Mouse (Mus musculus) hindbrain, embryonic 13.5 days (tissue): ENCODE data around the gene Prim1. TPM values are rescaled to one million over a fixed set of nuclear protein-coding genes. Genes with fewer than 3 reads are reported as not detected.

Experiments used
- ATAC-seq: fragments of 200-750 bp; cut with Nextera tagmentation; 2 replicates; pipeline ENCODE4 v1.8.0; 2017; ENCODE audit warnings: moderate TSS enrichment; ENCODE audit not compliant: low FRiP score
- H3K27ac ChIP-seq: fragments of 300-500 bp; sonication (generic); 2 replicates; pipeline ENCODE4 v1.5.1; 2015; ENCODE audit warnings: inconsistent platforms, mild to moderate bottlenecking, moderate library complexity
- H3K27me3 ChIP-seq: fragments of 300-500 bp; sonication (generic); 2 replicates; pipeline ENCODE4 v1.6.1; 2015; ENCODE audit warnings: mild to moderate bottlenecking, inconsistent platforms
- H3K36me3 ChIP-seq: fragments of 300-500 bp; sonication (generic); 2 replicates; pipeline ENCODE4 v1.6.1; 2015; ENCODE audit warnings: mild to moderate bottlenecking, inconsistent platforms
- H3K4me1 ChIP-seq: fragments of 300-500 bp; sonication (generic); replicated peaks from 2 replicates; pipeline ENCODE4 v1.6.1; 2015; ENCODE audit warnings: inconsistent platforms
- H3K4me2 ChIP-seq: fragments of 300-500 bp; sonication (generic); 2 replicates; pipeline ENCODE4 v1.6.1; 2015; ENCODE audit warnings: inconsistent platforms, mild to moderate bottlenecking, moderate library complexity
- H3K4me3 ChIP-seq: fragments of 300-500 bp; sonication (generic); 2 replicates; pipeline ENCODE4 v1.5.1; 2015; ENCODE audit warnings: mild to moderate bottlenecking, inconsistent platforms
- H3K9ac ChIP-seq: fragments of 300-500 bp; sonication (generic); 2 replicates; pipeline ENCODE4 v1.6.1; 2015; ENCODE audit warnings: mild to moderate bottlenecking, inconsistent platforms
- H3K9me3 ChIP-seq: fragments of 300-500 bp; sonication (generic); 2 replicates; pipeline ENCODE4 v1.6.1; 2016; ENCODE audit warnings: inconsistent platforms
- WGBS: fragments of 180-500 bp; shearing (Covaris S2); methylation state at CpG from one replicate; pipeline ENCODE4 v1.1.7; 2015; 5-methylcytosine and 5-hydroxymethylcytosine counted together
- polyA plus RNA-seq: library from polyadenylated mRNA; unstranded; fragments of >200 nt; fragmentation: Nextera tagmentation; extraction: Ambion mirVana; gene quantifications from 2 replicates; pipeline ENCODE4 v1.2.1, GENCODE M21; 2015

The Prim1 gene
- polyA plus RNA-seq, 1 experiment from 2014 or later, result 33.9 TPM

DNA sequence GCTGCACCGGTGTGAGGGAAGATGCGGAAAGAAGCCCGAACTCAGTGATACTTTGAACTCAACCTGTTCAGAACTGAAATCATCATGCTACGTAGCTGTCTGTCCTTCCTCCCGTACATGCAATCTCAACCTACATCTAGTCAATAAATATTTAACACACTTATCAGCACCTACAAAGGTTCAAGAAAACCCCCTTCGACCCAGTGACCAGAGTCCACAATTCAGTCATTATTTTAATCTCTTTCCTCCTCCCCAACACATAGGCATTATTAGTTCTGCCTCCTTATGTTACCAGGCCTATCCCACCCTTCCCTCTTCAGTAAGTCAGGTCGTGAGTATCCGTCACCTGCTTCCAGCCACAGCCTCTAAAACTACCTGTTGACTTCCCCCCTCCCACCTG lies 9.5 kb upstream of the Prim1 start:
- H3K27ac ChIP-seq, result no peak overlapping the region
- ATAC-seq, result no peak
- H3K27me3 ChIP-seq, result no peaks in the 10 kb centered on the region
- no peak overlapping the region for H3K4me3 ChIP-seq
- no peak overlapping the region for H3K9ac ChIP-seq
- 91% methylated on average over 8 of the region's 8 CpGs for WGBS
- H3K36me3 ChIP-seq, result no peaks in the 10 kb centered on the region
- H3K4me2 ChIP-seq, result no peak overlapping the region
- H3K4me1 ChIP-seq, result no peaks in the 10 kb centered on the region
- H3K9me3 ChIP-seq, result no peaks in the 10 kb centered on the region

DNA sequence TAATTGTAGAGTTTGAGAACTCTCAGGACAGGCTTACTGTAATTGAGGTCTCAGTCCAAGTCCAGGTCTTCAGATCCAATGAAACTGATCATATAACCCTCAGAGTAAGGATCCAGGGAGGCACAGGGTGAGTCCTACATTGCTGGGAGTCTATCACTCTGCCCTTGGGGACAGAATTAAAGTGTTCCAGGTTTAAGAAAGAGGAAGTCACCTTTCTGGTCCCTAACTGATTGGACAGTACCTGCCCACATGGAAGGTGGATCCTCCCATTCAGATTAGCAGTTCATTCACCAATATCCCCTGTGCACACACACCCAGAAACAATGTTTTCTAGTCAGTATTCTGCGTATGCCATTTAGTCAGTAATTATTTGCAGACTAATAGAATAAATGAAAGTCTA lies 7.5 kb upstream of the Prim1 start, which contains the start of gene Hsd17b6:
Gene Hsd17b6, minus strand, starts transcription at position 166 of the 400 bp plus-strand sequence.
- no peaks in the 10 kb centered on the region for H3K9me3 ChIP-seq
- H3K36me3 ChIP-seq, result no peaks in the 10 kb centered on the region
- H3K4me3 ChIP-seq, result no peak within 1 kb of the TSS
- WGBS, result 88% methylated on average over 1 of the region's 1 CpGs
- H3K27me3 ChIP-seq, result no peaks in the 10 kb centered on the region
- H3K4me1 ChIP-seq, result no peaks in the 10 kb centered on the region
- no peak for ATAC-seq
- no peak within 1 kb of the TSS for H3K27ac ChIP-seq
- H3K9ac ChIP-seq, result 0 out of 2 replicates have a peak within 1 kb of the TSS, but pooled peaks have one; percentile 5
- no peak within 1 kb of the TSS for H3K4me2 ChIP-seq

DNA sequence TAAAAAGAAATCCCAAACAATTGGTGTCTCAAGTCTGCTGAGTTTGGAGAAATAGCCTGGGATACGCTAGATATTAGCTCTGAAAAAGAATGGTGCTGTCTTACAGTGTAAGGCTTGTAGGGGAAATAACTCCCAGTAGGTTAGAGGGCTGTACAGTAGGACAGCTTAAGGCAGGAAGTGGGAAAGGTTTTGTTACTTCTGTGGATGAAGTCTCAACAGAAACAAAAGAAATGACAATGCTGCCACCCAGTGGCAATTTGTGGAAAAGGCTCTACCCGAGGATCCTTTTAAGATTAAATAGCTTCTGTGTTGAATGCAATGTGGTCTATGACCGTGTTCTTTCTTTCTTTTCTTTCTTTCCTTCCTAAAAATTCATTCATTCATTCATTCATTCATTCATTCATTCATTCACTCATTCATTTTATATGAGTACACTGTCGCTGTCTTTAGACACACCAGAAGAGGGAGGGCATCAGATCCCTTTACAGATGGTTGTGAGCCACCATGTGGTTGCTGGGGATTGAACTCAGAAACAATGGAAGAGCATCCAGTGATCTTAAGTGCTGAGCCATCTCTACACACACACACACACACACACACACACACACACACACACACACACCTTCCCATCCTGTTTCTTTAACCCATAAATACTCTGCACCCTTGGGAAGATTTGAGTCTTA lies 6.6 kb upstream of the Prim1 start:
- Histone ChIP-seq H3K4me3 (no peak overlapping the region), H3K27ac (no peak overlapping the region), H3K9me3 (no peaks in the 10 kb centered on the region), H3K36me3 (no peaks in the 10 kb centered on the region), H3K4me2 (no peak overlapping the region), H3K4me1 (no peaks in the 10 kb centered on the region), H3K27me3 (no peaks in the 10 kb centered on the region), H3K9ac (no peak overlapping the region)
- peak; percentile 65; the same call in 1 of the 2 replicates for ATAC-seq
- 9% methylated on average over 4 of the region's 4 CpGs for WGBS

DNA sequence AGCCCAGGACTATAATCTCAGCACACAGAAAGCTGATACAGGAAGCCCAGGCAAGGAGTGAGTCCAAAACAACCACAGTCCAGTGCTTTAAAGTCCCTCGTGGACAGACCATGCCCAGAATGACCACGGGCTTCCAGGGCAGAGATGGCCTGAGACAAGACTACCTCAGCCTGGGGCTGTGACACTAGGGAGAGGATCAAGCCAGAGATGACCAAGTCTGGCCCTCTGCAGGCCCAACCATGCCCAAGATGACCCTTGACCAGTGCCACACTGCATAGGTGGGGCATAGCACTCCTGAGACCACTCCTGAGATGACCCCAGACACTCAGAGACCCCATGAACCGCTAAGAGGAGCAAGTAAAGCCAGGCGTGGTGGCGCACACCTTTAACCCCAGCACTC lies 5.2 kb upstream of the Prim1 start:
- ATAC-seq, result no peak
- no peaks in the 10 kb centered on the region for H3K9me3 ChIP-seq
- 88% methylated on average over 5 of the region's 5 CpGs for WGBS

DNA sequence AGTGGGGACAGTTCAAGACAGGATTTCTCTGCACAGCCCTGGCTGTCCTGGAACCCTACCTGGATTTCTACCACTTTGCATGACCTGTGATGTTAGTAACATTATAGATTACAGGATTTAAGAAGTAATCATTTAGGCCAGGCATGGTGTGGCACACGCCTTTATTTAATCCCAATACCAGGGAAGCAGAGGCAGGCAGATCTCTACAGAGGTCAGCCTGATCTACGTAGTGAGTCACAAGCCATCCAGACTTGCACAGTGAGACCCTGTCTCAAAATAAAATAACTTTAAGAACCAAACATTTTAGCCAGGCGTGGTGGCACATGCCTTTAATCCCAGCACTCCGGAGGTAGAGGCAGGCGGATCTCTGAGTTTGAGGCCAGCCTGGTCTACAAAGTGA lies 7.2 kb downstream of the Prim1 start:
- Histone ChIP-seq H3K36me3 (peaks cover 62% of the 10 kb centered on the region), H3K9ac (no peak overlapping the region), H3K4me1 (no peaks in the 10 kb centered on the region), H3K27me3 (no peaks in the 10 kb centered on the region), H3K9me3 (no peaks in the 10 kb centered on the region), H3K4me3 (no peak overlapping the region), H3K4me2 (no peak overlapping the region), H3K27ac (no peak overlapping the region)
- no peak for ATAC-seq
- WGBS, result 98% methylated on average over 5 of the region's 5 CpGs

More for the DNA sequence above, 5.2 kb upstream of the Prim1 start:
- Histone ChIP-seq H3K4me3 (no peak overlapping the region), H3K4me2 (no peak overlapping the region), H3K4me1 (no peaks in the 10 kb centered on the region), H3K9ac (no peak overlapping the region), H3K27me3 (no peaks in the 10 kb centered on the region), H3K36me3 (no peaks in the 10 kb centered on the region), H3K27ac (no peak overlapping the region)

DNA sequence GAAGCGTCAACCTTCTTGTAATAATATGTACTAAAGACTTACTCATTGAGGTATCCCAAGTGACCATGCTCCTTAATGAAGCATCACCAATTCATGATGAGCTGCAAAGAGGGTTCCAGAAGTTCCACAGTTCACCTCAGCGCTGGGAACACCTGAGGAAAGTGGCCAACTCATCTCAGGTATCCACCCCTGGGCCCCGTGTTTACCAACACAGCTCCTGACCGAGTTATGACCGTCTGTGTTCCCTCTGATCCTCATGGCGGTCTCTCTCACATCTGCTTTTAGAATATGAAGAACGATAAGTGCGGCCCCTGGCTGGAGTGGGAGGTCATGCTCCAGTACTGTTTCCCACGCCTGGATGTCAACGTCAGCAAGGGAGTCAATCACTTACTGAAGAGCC lies 8.5 kb downstream of the Prim1 start:
- no peaks in the 10 kb centered on the region for H3K9me3 ChIP-seq
- H3K4me1 ChIP-seq, result no peaks in the 10 kb centered on the region
- H3K36me3 ChIP-seq, result peaks cover 62% of the 10 kb centered on the region
- H3K4me3 ChIP-seq, result no peak overlapping the region
- ATAC-seq, result no peak
- no peak overlapping the region for H3K9ac ChIP-seq
- no peak overlapping the region for H3K27ac ChIP-seq
- H3K27me3 ChIP-seq, result no peaks in the 10 kb centered on the region
- WGBS, result 97% methylated on average over 10 of the region's 10 CpGs
- H3K4me2 ChIP-seq, result no peak overlapping the region

DNA sequence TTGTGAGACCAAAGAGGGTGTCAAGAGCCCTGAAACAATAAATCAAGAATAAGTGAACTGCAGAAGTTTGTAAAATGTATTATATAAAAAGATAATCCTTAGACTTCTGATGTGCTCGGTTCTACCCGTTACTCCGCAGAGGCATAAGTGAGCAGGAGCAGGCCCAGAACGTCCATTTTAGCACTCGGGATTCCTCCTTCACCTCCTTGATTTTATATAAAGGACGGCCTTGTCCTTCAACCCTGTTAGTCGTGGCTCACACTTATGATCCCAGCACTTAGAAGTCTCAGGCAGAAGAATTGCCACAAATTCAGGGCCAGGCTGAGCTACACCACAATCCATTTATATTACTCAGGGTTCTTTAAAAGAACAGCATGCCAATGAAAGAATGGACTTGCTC lies 15.0 kb downstream of the Prim1 start:
- 94% methylated on average over 7 of the region's 7 CpGs for WGBS
- no peak for ATAC-seq
- no peak overlapping the region for H3K4me2 ChIP-seq

DNA sequence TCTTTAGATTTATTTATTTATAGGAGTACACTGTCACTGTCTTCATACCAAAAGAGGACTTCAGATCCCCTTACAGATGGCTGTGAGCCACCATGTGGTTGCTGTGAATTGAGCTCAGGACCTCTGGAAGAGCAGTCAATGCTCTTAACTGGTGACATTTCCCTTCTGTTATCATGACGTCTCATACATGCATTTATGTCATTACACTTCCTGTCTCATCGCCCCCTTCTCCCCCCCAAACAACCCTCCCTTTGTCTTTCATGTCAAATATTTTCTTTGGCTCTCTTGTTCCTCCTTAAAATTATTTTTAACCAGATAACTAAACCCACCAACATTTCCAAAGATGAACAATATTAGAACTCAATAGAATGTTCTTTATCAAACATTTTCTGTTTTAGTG lies 15.9 kb downstream of the Prim1 start:
- Histone ChIP-seq H3K4me3 (no peak overlapping the region), H3K27me3 (no peaks in the 10 kb centered on the region), H3K4me1 (peaks cover 6% of the 10 kb centered on the region), H3K9ac (no peak overlapping the region), H3K36me3 (peaks cover 40% of the 10 kb centered on the region), H3K27ac (no peak overlapping the region), H3K9me3 (no peaks in the 10 kb centered on the region), H3K4me2 (no peak overlapping the region)
- no peak for ATAC-seq
- WGBS, result 80% methylated on average over 2 of the region's 2 CpGs

More for the DNA sequence above, 15.0 kb downstream of the Prim1 start:
- H3K9ac ChIP-seq, result no peak overlapping the region
- H3K27me3 ChIP-seq, result no peaks in the 10 kb centered on the region
- peaks cover 5% of the 10 kb centered on the region for H3K4me1 ChIP-seq
- no peak overlapping the region for H3K27ac ChIP-seq
- H3K4me3 ChIP-seq, result no peak overlapping the region
- H3K36me3 ChIP-seq, result peaks cover 46% of the 10 kb centered on the region
- no peaks in the 10 kb centered on the region for H3K9me3 ChIP-seq

DNA sequence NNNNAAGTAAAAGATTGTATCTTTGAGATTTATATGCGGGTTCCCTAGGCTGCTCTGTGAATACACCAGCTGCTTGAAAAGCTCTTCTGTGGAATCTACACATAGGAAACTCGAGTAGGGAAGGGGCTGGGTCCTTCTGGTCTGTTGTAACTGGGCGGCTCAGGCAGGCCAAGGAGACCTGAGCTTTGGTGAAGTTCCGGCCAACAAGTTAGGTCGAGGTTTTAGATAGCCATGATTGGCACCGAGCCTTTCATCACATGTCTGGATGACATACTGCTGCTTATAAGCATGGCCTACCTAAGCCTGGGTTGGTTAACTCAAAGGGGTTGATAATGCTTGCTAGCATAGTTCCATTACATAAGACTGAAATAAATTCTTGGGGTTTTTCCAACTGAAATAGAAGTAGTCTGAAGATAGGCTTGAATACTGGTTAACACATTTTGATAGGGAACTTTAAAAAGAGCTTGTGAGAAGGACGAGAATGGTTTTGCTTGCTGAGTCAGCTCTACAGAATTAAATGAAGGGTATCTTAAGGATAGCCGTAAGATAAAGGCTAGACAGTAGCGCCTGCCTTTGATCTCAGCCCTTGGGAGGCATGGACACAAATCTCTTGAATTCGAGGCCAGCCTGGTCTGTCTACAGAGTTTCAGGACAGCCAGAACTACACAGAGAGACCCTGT lies 21.9 kb downstream of the Prim1 start:
- ATAC-seq, result no peak
- Histone ChIP-seq H3K4me3 (peak overlapping the region; percentile 95), H3K36me3 (peaks cover 37% of the 10 kb centered on the region), H3K27me3 (no peaks in the 10 kb centered on the region), H3K9ac (peak overlapping the region; percentile 99), H3K4me2 (peak overlapping the region; percentile 95), H3K4me1 (peaks cover 46% of the 10 kb centered on the region), H3K9me3 (no peaks in the 10 kb centered on the region), H3K27ac (peak overlapping the region; percentile 97; the same call in 1 of the 2 replicates)
- 8% methylated on average over 10 of the region's 10 CpGs for WGBS

DNA sequence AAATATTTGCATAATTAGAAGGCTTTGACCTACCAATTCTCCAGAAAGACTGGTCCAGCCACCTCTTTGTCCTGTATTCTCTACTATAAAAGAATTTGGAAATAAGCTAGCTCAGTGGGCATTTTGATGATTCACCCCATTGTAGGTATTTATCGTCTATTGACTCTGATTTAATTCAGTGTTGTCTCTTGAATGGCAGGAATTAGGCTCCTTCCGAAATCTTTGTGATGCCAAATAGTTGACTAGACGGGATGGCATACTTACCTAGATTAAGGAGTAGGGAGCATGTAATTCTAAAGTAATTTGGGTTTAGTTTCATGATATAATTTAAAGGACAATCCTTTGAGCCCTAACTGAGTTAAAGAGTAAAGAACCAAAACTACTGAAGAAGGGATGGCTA lies 23.0 kb downstream of the Prim1 start:
- Histone ChIP-seq H3K27me3 (no peaks in the 10 kb centered on the region), H3K9me3 (no peaks in the 10 kb centered on the region), H3K4me1 (peaks cover 49% of the 10 kb centered on the region), H3K27ac (no peak overlapping the region), H3K4me3 (no peak overlapping the region), H3K36me3 (peaks cover 46% of the 10 kb centered on the region), H3K4me2 (peak overlapping the region; percentile 20), H3K9ac (peak overlapping the region; percentile 26; the same call in 1 of the 2 replicates)
- no peak for ATAC-seq
- 82% methylated on average over 3 of the region's 3 CpGs for WGBS

DNA sequence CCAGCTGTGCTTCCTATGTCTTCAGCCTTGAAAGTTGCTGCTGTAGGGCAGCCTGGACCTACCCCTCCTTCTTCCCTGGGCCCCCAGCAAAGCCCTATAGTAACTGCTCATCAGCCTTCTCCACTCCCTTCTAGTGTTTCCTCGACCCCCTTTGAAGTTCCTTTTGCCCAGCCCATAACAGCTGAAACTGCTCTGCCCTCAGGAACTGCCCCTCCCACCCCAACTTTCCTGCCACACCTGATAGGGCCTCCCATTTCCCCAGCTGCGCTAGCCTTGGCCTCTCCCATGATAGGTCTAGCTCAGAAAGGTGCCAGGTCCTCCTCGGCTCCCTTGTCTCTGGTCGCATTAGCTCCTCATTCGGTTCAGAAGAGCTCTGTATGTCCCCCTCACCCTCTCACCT lies 24.2 kb downstream of the Prim1 start:
- no peaks in the 10 kb centered on the region for H3K9me3 ChIP-seq
- 74% methylated on average over 5 of the region's 5 CpGs for WGBS
- peaks cover 58% of the 10 kb centered on the region for H3K36me3 ChIP-seq
- no peaks in the 10 kb centered on the region for H3K27me3 ChIP-seq
- H3K4me3 ChIP-seq, result no peak overlapping the region
- H3K27ac ChIP-seq, result no peak overlapping the region
- no peak overlapping the region for H3K4me2 ChIP-seq
- ATAC-seq, result no peak
- 0 out of 2 replicates have a peak overlapping the region, but pooled peaks have one; percentile 24 for H3K9ac ChIP-seq
- H3K4me1 ChIP-seq, result peaks cover 54% of the 10 kb centered on the region

DNA sequence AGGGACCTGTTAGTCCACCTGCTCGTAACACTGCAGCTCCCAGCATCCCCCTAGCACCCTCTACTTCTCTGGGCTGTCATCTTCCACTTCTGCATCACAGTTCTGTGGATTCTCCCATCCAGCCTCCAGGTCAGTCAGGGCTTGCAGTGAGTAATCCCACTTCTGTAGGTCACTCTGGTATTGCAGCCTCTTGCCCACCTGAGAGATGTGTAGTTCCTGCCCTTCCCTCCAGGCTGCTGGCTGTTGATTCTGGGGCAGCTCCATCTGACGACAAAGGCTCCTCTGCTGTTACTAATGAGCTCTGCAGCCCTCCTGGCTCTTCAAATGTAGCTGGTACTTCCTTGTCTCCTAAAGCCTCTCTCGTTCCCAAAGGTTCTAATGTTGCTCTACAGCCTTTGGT lies 24.9 kb downstream of the Prim1 start:
- peaks cover 65% of the 10 kb centered on the region for H3K36me3 ChIP-seq
- no peak for ATAC-seq

DNA sequence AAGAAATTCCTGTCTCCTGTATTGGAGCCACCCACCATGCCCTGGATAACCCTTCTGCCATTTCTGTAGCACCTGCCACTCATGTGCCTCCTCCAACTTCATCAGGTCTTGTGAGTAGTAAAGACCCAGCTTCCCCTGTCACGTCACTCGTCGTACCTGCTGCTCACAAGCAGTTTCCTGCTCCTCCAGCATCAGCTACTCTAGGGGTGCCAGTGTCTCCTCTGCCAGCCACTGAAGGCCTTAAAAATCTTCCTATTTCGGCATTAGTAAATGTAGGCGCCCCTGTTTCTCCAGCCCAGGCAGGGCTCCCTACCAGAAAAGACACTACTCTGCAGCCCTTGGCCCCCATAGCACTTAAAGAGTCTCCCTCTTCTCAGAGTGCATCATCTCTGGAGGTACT lies 25.3 kb downstream of the Prim1 start:
- Histone ChIP-seq H3K4me2 (no peak overlapping the region), H3K4me1 (peaks cover 59% of the 10 kb centered on the region), H3K9ac (no peak overlapping the region), H3K27ac (no peak overlapping the region), H3K9me3 (no peaks in the 10 kb centered on the region), H3K27me3 (no peaks in the 10 kb centered on the region), H3K4me3 (no peak overlapping the region), H3K36me3 (peaks cover 67% of the 10 kb centered on the region)
- ATAC-seq, result no peak
- WGBS, result 96% methylated on average over 5 of the region's 5 CpGs

More for the DNA sequence above, 24.9 kb downstream of the Prim1 start:
- H3K9ac ChIP-seq, result 0 out of 2 replicates have a peak overlapping the region, but pooled peaks have one; percentile 24
- H3K27me3 ChIP-seq, result no peaks in the 10 kb centered on the region
- H3K27ac ChIP-seq, result no peak overlapping the region
- 71% methylated on average over 3 of the region's 3 CpGs for WGBS
- peaks cover 57% of the 10 kb centered on the region for H3K4me1 ChIP-seq
- no peak overlapping the region for H3K4me2 ChIP-seq
- no peak overlapping the region for H3K4me3 ChIP-seq
- no peaks in the 10 kb centered on the region for H3K9me3 ChIP-seq
